Mouse (Mus musculus) frontal cortex, adult (tissue): Measurements from ENCODE around the gene Ntn1.

ENCODE experiments used
- ATAC-seq: cut with Nextera tagmentation; 2 replicates; pipeline ENCODE4 v1.9.2; 2017; ENCODE audit warnings: mild to moderate bottlenecking, moderate library complexity, mixed read lengths; ENCODE audit not compliant: low TSS enrichment

Ntn1 gene

GRCm38 (mm10) chr11:68331117-68331437, 69.5 kb downstream of the Ntn1 start:
- no peak for ATAC-seq

- ATAC-seq = no peak
Measured at GRCm38 (mm10) chr11:68330398-68331116, 70.1 kb downstream of the Ntn1 start.

- ATAC-seq = no peak
Measured at GRCm38 (mm10) chr11:68324863-68325262, 75.8 kb downstream of the Ntn1 start.

GRCm38 (mm10) chr11:68321417-68321816, 79.2 kb downstream of the Ntn1 start:
- ATAC-seq = no peak

- no peak for ATAC-seq
Measured at GRCm38 (mm10) chr11:68315551-68316130, 85.0 kb downstream of the Ntn1 start.

- ATAC-seq = no peak
Measured at GRCm38 (mm10) chr11:68313861-68314260, 86.8 kb downstream of the Ntn1 start.

GRCm38 (mm10) chr11:68313065-68313464, 87.6 kb downstream of the Ntn1 start:
- ATAC-seq = no peak

GRCm38 (mm10) chr11:68308911-68309580, 91.6 kb downstream of the Ntn1 start:
- no peak for ATAC-seq

- no peak for ATAC-seq
Measured at GRCm38 (mm10) chr11:68305997-68306396, 94.6 kb downstream of the Ntn1 start.

- no peak for ATAC-seq
Measured at GRCm38 (mm10) chr11:68302323-68302722, 98.3 kb downstream of the Ntn1 start.

- no peak for ATAC-seq
Measured at GRCm38 (mm10) chr11:68301660-68302059, 99.0 kb downstream of the Ntn1 start.

GRCm38 (mm10) chr11:68295474-68295873, 105.1 kb downstream of the Ntn1 start:
- ATAC-seq = no peak

GRCm38 (mm10) chr11:68290631-68291030, 110.0 kb downstream of the Ntn1 start:
- no peak for ATAC-seq

GRCm38 (mm10) chr11:68287331-68287730, 113.3 kb downstream of the Ntn1 start:
- ATAC-seq = no peak

GRCm38 (mm10) chr11:68286142-68286808, 114.3 kb downstream of the Ntn1 start:
- ATAC-seq = no peak

GRCm38 (mm10) chr11:68285754-68286141, 114.9 kb downstream of the Ntn1 start:
- ATAC-seq = no peak

- ATAC-seq = no peak
Measured at GRCm38 (mm10) chr11:68280001-68280510, 120.6 kb downstream of the Ntn1 start.

GRCm38 (mm10) chr11:68276945-68277344, 123.7 kb downstream of the Ntn1 start:
- no peak for ATAC-seq

GRCm38 (mm10) chr11:68274331-68274811, 126.3 kb downstream of the Ntn1 start:
- no peak for ATAC-seq

GRCm38 (mm10) chr11:68273855-68274254, 126.8 kb downstream of the Ntn1 start:
- no peak for ATAC-seq

GRCm38 (mm10) chr11:68270730-68271467, 129.7 kb downstream of the Ntn1 start:
- no peak for ATAC-seq

GRCm38 (mm10) chr11:68264276-68264675, 136.3 kb downstream of the Ntn1 start:
- no peak for ATAC-seq
